Mouse (Mus musculus) C2C12 (cell line): ENCODE measurements around the gene Cftr.

ENCODE experiments used
- CTCF ChIP-seq: IDR thresholded peaks from one replicate; pipeline ENCODE4 v1.5.1; 2011; ENCODE audit not compliant: control insufficient read depth, insufficient read depth, insufficient read length
- MAX ChIP-seq: IDR thresholded peaks from one replicate; pipeline ENCODE4 v1.6.1; 2011; ENCODE audit warnings: mild to moderate bottlenecking, control low read depth

- TF ChIP-seq CTCF = no peak
- TF ChIP-seq MAX = no peak
Measured at GRCm38 (mm10) chr6:18254586-18254985, 84.1 kb downstream of the Cftr start.
